Mouse (Mus musculus): ENCODE data around the gene Thbd. TPM values are rescaled to one million over a fixed set of nuclear protein-coding genes. Genes with fewer than 3 reads are reported as not detected.

The Thbd gene
- polyA plus RNA-seq, 1 experiment from 2014 or later, result 4.6 TPM

DNA sequence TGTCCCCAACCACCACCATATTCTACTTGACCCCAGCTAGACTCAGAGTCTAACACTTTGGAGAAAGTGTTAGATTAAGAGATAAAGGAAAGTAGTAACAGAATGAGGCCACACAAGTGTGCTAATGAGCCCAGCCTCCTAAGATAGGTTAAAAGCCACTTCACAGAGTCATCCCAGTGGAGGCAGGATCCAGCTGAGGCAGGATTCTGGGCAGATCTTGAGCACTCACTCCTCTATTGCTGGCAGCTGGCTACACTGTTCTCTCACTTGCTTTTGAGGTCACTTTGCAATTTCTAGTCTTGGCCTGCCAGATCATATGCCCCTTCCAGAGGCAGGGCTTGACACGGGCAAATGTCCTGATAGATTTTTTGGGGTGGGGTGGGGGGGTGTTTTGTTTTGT lies 36.5 kb upstream of the Thbd start:
- no peak overlapping the region for H3K27ac ChIP-seq (ENCODE audit: low read depth, low read length)
- DNase-seq (ENCODE audit: low spot score), result no peak
- 45% methylated on average over 1 of the region's 1 CpGs for WGBS

DNA sequence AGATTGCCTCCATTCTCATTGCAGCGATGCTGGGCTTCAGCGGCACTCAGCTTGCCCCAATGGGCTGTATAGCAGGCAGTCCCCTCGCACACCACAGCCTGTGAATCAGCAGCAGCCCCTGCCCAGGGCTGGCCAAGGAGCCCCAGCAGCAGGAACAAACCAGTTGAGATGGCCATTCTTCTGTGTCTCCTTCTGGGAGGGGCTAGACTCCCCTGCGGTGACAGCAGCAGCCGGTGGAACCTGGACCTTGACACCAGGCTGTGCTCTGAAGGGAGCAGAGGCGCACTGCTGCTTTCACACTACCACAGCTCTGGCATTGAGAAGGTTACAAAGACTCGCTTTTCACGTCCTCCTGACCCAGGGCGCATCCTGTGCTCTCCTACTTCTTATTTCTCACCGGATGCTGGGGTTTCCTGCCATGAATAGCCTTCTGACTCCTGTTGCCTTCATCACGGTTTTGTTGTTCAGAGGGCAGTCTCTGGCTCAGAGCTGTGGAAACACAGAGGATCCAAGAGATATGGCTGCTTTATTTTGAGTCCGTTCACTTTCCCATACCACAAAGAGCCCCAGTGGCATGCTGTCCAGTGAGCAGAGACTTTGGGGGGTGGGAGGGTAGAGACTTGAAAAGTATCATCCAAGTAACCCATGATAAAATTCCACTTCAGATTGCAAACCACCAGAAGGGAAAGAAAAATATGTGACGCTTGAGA lies 35.4 kb upstream of the Thbd start, which contains the start of gene Cd93:
Gene Cd93 (minus strand): TSS at position 315 of the 710 bp plus-strand sequence.
- peaks cover 6% of the 10 kb centered on the region; the same call in 1 of the 2 replicates for H3K4me1 ChIP-seq (replicated peaks; ENCODE audit: control insufficient read depth, insufficient read depth, low read length)
- H3K36me3 ChIP-seq (ENCODE audit: control insufficient read depth, insufficient read depth, low read length), result no peaks in the 10 kb centered on the region
- 27% methylated on average over 13 of the region's 13 CpGs for WGBS
- DNase-seq (ENCODE audit: low spot score), result peak; percentile 36
- H3K4me3 ChIP-seq (ENCODE audit: low read depth, low read length), result peak within 1 kb of the TSS; percentile 31
- peak within 1 kb of the TSS; percentile 41 for H3K4me2 ChIP-seq
- peak within 1 kb of the TSS; percentile 9; the same call in 1 of the 2 replicates for H3K9ac ChIP-seq (ENCODE audit: low read depth, low read length)
- no peaks in the 10 kb centered on the region for H3K9me3 ChIP-seq (ENCODE audit: control insufficient read depth, low read length)
- ATAC-seq (replicated peaks; ENCODE audit: low FRiP score), result peak; percentile 53; the same call in 1 of the 2 replicates
- peak within 1 kb of the TSS; percentile 43 for H3K27ac ChIP-seq (ENCODE audit: low read depth, low read length)
- no peaks in the 10 kb centered on the region for H3K27me3 ChIP-seq (replicated peaks; ENCODE audit: control insufficient read depth, insufficient read depth, low read length)

More for the DNA sequence above, 36.5 kb upstream of the Thbd start:
- Histone ChIP-seq H3K9ac (ENCODE audit: low read depth, low read length) (no peak overlapping the region), H3K4me3 (ENCODE audit: low read depth, low read length) (no peak overlapping the region), H3K4me2 (no peak overlapping the region), H3K36me3 (ENCODE audit: control insufficient read depth, insufficient read depth, low read length) (no peaks in the 10 kb centered on the region), H3K9me3 (ENCODE audit: control insufficient read depth, low read length) (no peaks in the 10 kb centered on the region), H3K4me1 (replicated peaks; ENCODE audit: control insufficient read depth, insufficient read depth, low read length) (peaks cover 6% of the 10 kb centered on the region; the same call in 1 of the 2 replicates), H3K27me3 (replicated peaks; ENCODE audit: control insufficient read depth, insufficient read depth, low read length) (no peaks in the 10 kb centered on the region)
- ATAC-seq (replicated peaks; ENCODE audit: low FRiP score), result no peak

DNA sequence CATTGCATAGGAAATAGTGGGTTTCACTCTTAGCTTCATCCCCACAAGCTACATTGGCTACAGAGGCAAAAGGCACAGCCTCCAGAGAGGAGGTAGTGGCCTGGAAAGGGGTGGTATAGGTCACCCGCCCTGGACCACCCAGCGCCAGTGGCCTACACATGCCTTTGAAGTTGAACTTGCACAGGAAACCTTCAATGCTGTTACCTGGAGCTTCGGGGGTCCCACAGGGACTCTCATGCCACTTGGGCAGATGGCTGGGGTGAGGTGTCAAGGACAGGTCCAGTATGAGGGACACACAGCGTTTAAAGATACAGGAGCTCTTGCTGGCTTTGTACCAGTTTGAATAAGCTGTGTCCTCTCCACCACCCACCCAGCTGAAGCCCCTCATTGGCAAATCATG lies 34.7 kb upstream of the Thbd start:
- Histone ChIP-seq H3K4me1 (replicated peaks; ENCODE audit: control insufficient read depth, insufficient read depth, low read length) (peaks cover 6% of the 10 kb centered on the region; the same call in 1 of the 2 replicates), H3K9me3 (ENCODE audit: control insufficient read depth, low read length) (no peaks in the 10 kb centered on the region), H3K4me2 (peak overlapping the region; percentile 41), H3K27ac (ENCODE audit: low read depth, low read length) (peak overlapping the region; percentile 25), H3K4me3 (ENCODE audit: low read depth, low read length) (peak overlapping the region; percentile 31), H3K27me3 (replicated peaks; ENCODE audit: control insufficient read depth, insufficient read depth, low read length) (no peaks in the 10 kb centered on the region), H3K36me3 (ENCODE audit: control insufficient read depth, insufficient read depth, low read length) (no peaks in the 10 kb centered on the region), H3K9ac (ENCODE audit: low read depth, low read length) (peak overlapping the region; percentile 9; the same call in 1 of the 2 replicates)
- ATAC-seq (replicated peaks; ENCODE audit: low FRiP score) (no peak), DNase-seq (ENCODE audit: low spot score) (no peak)
- WGBS, result 63% methylated on average over 4 of the region's 4 CpGs

DNA sequence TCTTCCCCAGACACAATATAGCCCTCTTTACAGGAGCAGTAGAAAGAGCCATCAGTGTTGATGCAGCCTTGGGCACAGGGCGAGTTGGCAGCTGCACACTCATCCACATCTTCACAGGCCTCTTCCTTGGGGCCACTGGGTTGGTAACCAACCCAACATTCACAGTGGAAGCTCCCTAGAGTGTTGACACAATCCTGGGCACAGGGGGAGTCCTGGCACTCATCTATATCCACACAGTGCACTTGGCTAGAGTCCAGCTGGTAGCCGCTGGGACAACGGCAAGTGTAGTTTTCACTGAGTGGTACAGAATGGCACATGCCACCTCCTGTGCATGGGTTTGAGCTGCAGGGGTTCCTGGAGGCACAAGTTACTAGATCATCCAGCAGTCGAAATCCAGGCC lies 34.2 kb upstream of the Thbd start:
- Histone ChIP-seq H3K36me3 (ENCODE audit: control insufficient read depth, insufficient read depth, low read length) (no peaks in the 10 kb centered on the region), H3K4me3 (ENCODE audit: low read depth, low read length) (peak overlapping the region; percentile 31), H3K4me1 (replicated peaks; ENCODE audit: control insufficient read depth, insufficient read depth, low read length) (peaks cover 6% of the 10 kb centered on the region; the same call in 1 of the 2 replicates), H3K27me3 (replicated peaks; ENCODE audit: control insufficient read depth, insufficient read depth, low read length) (no peaks in the 10 kb centered on the region), H3K9me3 (ENCODE audit: control insufficient read depth, low read length) (no peaks in the 10 kb centered on the region), H3K9ac (ENCODE audit: low read depth, low read length) (no peak overlapping the region), H3K4me2 (peak overlapping the region; percentile 26), H3K27ac (ENCODE audit: low read depth, low read length) (no peak overlapping the region)
- ATAC-seq (replicated peaks; ENCODE audit: low FRiP score) (no peak), DNase-seq (ENCODE audit: low spot score) (no peak)
- WGBS, result 80% methylated on average over 4 of the region's 4 CpGs

DNA sequence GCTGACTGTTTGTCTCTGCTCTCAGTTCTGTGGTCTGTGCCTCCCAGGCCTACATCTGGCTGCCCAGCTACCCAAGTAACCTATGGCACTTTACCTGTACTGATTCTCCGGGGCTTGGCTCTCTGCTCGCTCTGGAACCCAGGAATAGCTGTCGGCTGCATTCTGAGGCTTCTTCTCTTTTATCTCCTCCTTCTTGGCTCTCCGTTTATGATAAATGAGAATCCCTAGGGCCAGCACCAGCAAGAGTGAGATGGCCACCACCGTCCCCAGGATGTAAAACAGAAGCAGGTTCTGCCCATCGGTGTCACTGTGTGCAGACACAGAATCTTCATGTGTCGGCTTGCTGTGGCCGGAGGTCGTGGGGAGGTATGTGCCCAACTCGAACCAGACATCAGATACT lies 33.4 kb upstream of the Thbd start:
- H3K4me3 ChIP-seq (ENCODE audit: low read depth, low read length), result 0 out of 2 replicates have a peak overlapping the region, but pooled peaks have one; percentile 10
- DNase-seq (ENCODE audit: low spot score), result no peak
- no peak overlapping the region for H3K9ac ChIP-seq (ENCODE audit: low read depth, low read length)
- no peaks in the 10 kb centered on the region for H3K27me3 ChIP-seq (replicated peaks; ENCODE audit: control insufficient read depth, insufficient read depth, low read length)
- no peak for ATAC-seq (replicated peaks; ENCODE audit: low FRiP score)
- H3K9me3 ChIP-seq (ENCODE audit: control insufficient read depth, low read length), result no peaks in the 10 kb centered on the region
- peak overlapping the region; percentile 34 for H3K4me2 ChIP-seq
- H3K27ac ChIP-seq (ENCODE audit: low read depth, low read length), result no peak overlapping the region
- WGBS, result 69% methylated on average over 10 of the region's 10 CpGs
- H3K36me3 ChIP-seq (ENCODE audit: control insufficient read depth, insufficient read depth, low read length), result no peaks in the 10 kb centered on the region
- H3K4me1 ChIP-seq (replicated peaks; ENCODE audit: control insufficient read depth, insufficient read depth, low read length), result peaks cover 6% of the 10 kb centered on the region; the same call in 1 of the 2 replicates

DNA sequence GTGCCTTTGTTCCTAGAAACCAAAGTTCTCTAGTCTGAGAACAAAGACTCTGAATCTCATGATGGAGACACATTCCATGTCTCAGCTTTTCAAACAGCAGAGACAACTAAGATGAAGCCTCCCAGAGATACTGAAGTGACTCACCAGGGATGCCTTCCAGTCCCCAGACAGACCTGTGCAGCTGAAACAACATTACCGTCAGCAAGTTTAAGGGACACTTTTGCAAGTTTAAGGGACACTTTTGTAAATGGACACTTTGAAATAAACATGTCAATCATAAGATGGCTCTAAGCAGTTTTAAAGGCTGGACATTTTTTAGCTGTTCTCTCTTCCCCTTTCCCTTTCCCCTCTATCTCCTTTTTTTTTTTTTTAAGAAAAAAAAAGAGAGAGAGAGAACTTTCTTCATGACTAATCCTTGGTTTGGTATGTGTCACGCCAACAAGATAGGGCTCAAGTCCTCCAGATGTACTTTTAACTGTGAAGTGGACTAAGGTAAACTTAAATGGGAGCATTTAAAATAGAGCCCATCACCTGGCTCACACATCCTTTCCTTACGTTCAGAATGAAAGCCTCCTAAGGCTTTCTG lies 31.8 kb upstream of the Thbd start:
- H3K4me3 ChIP-seq (ENCODE audit: low read depth, low read length), result no peak overlapping the region
- H3K36me3 ChIP-seq (ENCODE audit: control insufficient read depth, insufficient read depth, low read length), result no peaks in the 10 kb centered on the region
- H3K4me1 ChIP-seq (replicated peaks; ENCODE audit: control insufficient read depth, insufficient read depth, low read length), result peaks cover 6% of the 10 kb centered on the region; the same call in 1 of the 2 replicates
- H3K9ac ChIP-seq (ENCODE audit: low read depth, low read length), result no peak overlapping the region
- DNase-seq (ENCODE audit: low spot score) (no peak), ATAC-seq (replicated peaks; ENCODE audit: low FRiP score) (no peak)
- peak overlapping the region; percentile 29; the same call in 1 of the 2 replicates for H3K4me2 ChIP-seq
- no peaks in the 10 kb centered on the region for H3K9me3 ChIP-seq (ENCODE audit: control insufficient read depth, low read length)
- WGBS, result 42% methylated on average over 3 of the region's 3 CpGs
- H3K27ac ChIP-seq (ENCODE audit: low read depth, low read length), result no peak overlapping the region; the same call in 1 of the 2 replicates
- no peaks in the 10 kb centered on the region for H3K27me3 ChIP-seq (replicated peaks; ENCODE audit: control insufficient read depth, insufficient read depth, low read length)

DNA sequence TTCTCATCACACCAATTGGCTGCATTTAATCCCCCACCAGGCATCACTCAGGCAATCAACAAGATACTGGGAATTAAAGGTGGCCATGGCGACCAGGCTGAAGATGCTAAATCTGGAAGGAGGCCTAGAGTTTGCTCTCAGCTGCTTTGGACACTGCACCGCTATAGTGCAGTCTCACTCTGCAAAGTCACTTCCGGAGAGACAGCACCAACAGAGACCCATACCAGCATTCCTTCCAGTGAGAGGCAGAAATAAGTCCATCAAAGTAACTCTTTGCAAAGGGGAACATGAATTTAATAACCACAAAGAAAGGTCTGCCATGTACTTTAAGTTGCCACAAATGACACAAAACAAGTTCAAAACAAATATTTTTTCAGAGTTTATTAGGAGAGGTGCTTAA lies 28.3 kb upstream of the Thbd start:
- Histone ChIP-seq H3K4me3 (ENCODE audit: low read depth, low read length) (no peak overlapping the region), H3K4me2 (no peak overlapping the region), H3K9ac (ENCODE audit: low read depth, low read length) (no peak overlapping the region), H3K27ac (ENCODE audit: low read depth, low read length) (no peak overlapping the region), H3K4me1 (replicated peaks; ENCODE audit: control insufficient read depth, insufficient read depth, low read length) (no peaks in the 10 kb centered on the region), H3K27me3 (replicated peaks; ENCODE audit: control insufficient read depth, insufficient read depth, low read length) (no peaks in the 10 kb centered on the region), H3K36me3 (ENCODE audit: control insufficient read depth, insufficient read depth, low read length) (no peaks in the 10 kb centered on the region), H3K9me3 (ENCODE audit: control insufficient read depth, low read length) (no peaks in the 10 kb centered on the region)
- DNase-seq (ENCODE audit: low spot score) (no peak), ATAC-seq (replicated peaks; ENCODE audit: low FRiP score) (no peak)
- 46% methylated on average over 3 of the region's 3 CpGs for WGBS

DNA sequence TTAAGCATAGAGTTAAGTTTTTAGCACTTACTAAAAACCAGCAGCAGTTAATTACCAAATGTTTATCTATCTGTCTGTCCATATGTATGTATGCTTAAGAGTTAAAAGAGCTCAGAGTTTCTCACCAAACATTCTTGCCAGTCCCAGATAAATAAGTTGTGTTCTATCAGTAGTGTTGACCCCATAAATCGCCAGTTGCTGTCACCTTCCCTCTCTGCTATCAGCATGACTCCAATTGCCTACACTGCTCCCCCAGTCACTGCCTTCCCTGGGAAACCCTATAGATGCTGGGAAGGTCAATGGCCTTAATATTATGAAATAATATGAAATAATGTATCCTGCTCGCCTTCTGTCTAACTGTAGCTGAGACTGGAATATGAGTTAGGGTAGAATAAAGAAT lies 24.4 kb upstream of the Thbd start:
- H3K27me3 ChIP-seq (replicated peaks; ENCODE audit: control insufficient read depth, insufficient read depth, low read length), result no peaks in the 10 kb centered on the region
- H3K9ac ChIP-seq (ENCODE audit: low read depth, low read length), result no peak overlapping the region
- no peak overlapping the region for H3K4me2 ChIP-seq
- WGBS, result 55% methylated on average over 2 of the region's 2 CpGs
- H3K4me3 ChIP-seq (ENCODE audit: low read depth, low read length), result no peak overlapping the region
- DNase-seq (ENCODE audit: low spot score) (no peak), ATAC-seq (replicated peaks; ENCODE audit: low FRiP score) (no peak)
- H3K4me1 ChIP-seq (replicated peaks; ENCODE audit: control insufficient read depth, insufficient read depth, low read length), result no peaks in the 10 kb centered on the region
- no peaks in the 10 kb centered on the region for H3K9me3 ChIP-seq (ENCODE audit: control insufficient read depth, low read length)
- H3K36me3 ChIP-seq (ENCODE audit: control insufficient read depth, insufficient read depth, low read length), result no peaks in the 10 kb centered on the region
- no peak overlapping the region for H3K27ac ChIP-seq (ENCODE audit: low read depth, low read length)
